Mouse (Mus musculus) layer of hippocampus, adult 11-12 months (tissue): ENCODE measurements around the gene Pafah1b2.

Experiments used
- DNase-seq: peaks from one replicate; pipeline ENCODE4 v3.0.0; 2022; ENCODE audit warnings: low spot score

Gene Pafah1b2

DNA sequence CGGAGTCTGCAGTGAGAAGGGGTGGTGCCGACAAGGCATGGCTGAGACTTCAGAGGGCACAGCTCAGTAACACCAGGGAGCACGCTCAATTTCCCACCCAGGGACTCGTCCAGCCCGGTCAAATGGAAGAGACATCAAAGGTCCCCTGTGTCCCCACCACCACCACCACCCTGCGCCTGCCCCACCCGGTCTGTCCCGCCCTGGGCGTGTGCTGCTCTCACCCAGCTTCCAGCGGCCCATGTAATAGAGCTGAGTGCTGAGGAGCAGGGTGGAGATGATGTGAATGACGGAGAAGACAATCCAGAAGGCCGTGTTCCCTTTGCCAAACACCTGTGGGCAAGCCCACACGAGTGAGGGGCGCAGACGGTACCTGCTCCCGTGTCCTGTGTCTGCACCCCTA lies 70.0 kb downstream of the Pafah1b2 start:
- no peak for DNase-seq

DNA sequence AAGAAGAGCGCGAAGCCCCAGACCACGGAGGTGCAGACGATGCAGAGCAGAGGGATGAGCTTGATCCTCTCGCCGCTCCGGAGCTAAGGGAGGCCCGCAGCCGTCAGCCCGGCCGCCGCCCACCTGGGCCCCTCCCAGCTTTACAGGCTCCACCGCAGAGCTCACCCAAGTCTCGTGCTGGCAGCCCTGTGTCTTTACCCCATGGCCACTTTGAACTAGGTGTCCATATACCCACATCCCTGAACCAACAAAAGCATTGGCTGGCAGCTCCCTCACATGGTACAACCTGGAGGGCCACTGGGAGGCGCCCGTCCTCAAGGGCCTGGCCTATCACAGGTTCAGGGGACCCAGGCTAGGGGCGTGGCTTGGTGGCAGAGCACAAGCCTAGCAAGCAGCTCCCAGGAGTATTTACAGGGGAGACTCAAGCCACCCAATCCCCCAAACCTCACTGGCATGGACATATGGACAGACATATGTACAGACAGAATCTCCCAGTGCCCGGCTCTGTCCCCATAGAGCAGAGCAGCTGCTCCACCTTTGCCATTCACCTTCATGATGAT lies 71.1 kb downstream of the Pafah1b2 start:
- DNase-seq, result no peak

DNA sequence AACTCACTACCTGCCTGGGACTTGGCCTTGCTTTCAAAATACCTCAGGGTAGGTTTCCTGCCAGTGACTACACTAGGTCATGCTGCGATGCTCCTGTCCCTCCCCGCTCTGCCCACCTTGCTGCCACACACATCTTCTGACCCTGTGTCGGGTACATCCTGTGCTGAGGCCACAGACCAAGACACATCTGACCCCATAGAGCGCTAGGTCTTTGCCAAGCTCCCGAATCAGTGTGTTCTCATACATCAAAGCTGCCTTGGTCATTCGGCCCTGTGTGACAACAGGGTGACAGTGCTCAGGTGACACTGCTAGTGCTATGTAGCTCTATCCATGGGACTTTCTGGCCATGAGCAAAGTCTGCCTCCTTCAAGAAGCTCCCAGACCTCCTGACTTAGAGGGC lies 72.7 kb downstream of the Pafah1b2 start:
- DNase-seq, result no peak

DNA sequence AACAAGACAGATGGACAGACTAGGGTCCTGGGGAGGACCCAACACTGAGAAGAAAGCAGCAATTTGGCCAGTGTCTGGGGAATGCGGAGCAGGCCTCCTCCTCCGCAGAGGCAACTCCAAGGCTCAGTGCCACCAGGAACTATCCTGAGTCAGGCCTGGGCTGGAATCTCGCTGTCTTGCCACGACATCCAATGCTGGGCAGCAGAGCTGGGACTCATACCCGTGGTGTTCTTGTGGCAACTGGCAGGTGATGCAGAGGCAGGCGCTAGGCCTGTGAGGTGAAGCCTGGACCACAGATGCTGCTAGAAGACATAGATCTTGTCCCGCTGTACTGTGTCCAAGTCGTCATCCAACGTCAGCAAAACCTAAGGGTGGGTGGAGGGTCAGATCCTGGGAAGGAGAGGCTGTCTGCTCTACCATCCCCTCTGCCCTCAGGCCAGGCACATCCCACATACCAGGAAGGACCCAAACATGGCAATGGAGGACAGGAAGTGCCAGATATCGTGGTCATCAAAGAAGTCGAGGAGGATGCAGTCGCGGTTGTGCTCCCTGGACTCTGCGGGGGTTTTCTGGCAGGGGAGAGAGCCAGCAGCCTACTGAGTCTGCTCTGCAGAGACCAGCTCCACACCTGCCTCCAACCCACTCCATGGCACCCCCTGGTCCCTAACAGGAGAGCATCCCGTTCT lies 73.4 kb downstream of the Pafah1b2 start:
- no peak for DNase-seq

DNA sequence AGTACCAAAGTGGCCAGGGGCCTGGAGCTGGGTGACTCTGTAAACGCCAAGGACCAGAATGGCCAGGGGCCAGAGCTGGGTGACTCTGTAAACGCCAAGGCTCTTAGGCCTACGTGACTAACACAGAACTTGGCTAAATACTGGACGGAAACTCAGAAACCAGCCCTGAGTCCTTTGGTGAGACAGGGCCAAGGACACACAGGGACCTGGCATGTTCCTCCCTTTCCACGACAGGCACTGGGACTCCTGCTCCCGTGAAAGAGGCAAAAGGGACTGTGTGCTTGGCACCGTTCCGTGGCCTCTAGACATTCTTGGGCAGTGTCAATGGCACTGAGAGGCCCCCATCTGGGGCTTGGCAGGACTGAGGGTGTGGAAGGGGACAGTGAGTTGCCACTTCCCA lies 74.4 kb downstream of the Pafah1b2 start:
- DNase-seq, result no peak

- DNase-seq, result peak; percentile 57
Measured at GRCm38 (mm10) chr9:45936883-45937282, 75.6 kb downstream of the Pafah1b2 start.

DNA sequence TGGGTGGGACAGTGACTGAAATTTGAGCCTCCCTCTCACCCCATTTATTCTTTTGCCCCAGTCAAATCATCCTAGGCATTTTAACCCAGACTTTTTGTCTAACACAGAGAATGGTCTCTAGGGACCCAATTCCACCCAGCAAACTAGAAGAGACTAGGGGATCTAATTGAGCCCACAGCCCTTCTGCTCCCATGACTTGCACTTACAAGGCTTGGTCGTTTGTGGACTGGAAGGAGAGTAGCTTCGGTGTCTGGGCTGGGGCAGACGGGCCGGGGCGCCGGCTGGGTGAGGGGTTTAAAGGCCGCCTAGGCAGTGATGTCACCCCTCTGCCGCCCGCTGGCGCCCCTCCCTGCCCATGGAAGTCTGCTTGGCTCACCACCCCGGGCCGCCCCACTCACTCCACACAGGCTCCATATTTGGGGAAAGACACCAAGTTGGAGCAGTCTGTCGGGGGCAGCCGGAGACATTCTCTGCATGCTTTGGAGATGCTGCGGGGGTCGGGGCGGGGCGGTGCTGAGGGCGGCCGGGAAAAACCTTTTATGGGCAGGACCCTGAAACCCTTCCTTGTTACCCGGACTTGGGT lies 76.8 kb downstream of the Pafah1b2 start, which contains the start of gene Tagln:
TSS of gene Tagln (minus strand) at position 431 of the 583 bp plus-strand sequence.
- DNase-seq, result no peak

DNA sequence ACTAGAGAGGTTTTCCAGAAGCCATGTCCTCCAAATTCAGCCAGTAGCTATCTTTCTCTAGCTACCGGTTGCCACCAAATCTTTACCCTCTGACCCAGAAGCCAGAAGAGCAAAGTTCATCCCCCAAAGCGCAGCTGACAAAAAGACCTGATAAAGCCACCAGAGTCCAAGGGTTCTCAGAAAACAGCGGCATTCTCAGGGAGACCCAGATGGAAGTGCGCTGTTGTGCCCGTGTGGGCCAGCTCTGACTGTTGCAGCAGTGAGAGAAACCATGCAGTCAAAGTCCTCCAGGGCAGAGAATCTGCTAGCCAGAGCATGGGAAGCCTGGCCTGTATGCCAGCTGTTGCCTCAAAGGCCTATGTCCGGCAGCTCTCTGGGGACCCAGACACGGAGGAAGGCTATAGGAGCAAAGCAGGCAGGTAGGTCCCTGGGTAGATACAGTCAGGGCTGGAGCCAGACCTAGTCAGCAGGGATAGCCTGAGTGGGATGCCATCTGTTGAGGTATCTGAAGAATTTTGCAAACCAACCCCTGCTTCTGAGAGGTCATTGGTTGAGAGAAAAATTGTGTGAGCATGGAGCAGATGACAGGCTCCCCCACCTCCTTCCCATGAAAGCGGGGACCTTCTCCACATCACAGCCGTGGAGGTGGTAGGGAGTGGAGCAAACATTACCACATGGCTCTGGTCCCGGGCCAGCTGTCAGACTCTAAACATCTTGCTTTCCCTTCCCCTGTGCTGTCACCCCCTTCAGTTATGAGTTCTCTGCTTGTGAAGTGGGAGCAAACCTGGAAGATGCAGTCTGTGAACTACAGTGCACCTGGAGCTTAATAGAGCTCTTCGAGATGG lies 79.7 kb downstream of the Pafah1b2 start:
- peak; percentile 45 for DNase-seq

- DNase-seq, result no peak
Measured at GRCm38 (mm10) chr9:45931958-45932357, 80.5 kb downstream of the Pafah1b2 start.

GRCm38 (mm10) chr9:45929285-45929684 lies 83.2 kb downstream of the Pafah1b2 start:
- DNase-seq, result no peak

GRCm38 (mm10) chr9:45919895-45920294 lies 92.6 kb downstream of the Pafah1b2 start:
- DNase-seq, result no peak

- DNase-seq, result peak; percentile 53
Measured at GRCm38 (mm10) chr9:45917041-45917934, 95.2 kb downstream of the Pafah1b2 start.

DNA sequence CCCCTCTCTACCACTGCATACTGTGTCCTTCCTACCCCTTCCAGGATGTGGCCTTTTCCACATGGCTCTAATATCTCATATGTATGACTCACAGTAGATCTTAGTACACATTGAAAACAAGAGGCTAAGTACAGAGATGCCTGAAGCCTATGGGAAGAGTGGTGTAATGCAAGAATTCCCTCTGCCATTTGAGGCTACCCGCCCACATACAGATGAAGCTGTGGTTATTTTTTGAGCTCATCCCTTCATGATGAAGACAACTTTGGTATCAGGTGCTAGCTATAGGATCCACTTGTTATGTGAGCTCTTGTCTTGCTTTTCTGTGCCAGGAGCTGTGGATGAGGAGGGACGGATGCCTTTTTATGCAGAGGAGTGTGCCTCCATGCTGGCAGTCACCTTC lies 96.8 kb downstream of the Pafah1b2 start:
- no peak for DNase-seq
